Mouse (Mus musculus): Measurements from ENCODE around the gene Gm15127.
"Not testable (repeated sequence)": the region's sequence is repeated elsewhere in the genome, so short reads cannot be mapped to it uniquely, and the experiment has no call there.

The Gm15127 gene

DNA sequence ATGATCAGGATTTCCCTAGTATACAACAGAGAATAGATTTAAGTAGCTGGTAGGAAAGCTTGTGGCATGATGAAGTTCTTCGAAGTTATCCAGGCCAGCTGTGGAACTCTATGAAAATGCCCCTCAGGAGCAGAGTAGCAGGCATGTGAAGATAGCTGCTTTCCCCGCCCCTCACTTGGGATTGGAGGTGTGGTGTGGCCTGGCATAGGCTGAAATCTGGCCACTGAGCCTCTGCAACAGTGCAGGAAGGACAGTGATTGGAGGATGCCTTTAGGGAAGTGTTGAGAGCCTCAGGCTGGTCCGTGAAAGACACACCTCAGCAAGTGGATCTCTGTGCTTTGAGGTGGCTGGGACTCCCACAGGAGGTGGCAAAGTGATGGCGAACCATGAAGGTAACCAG lies at the start of gene Gm15127:
Gene Gm15127 (plus strand): TSS at position 301 of the 400 bp plus-strand sequence.
- not testable (repeated sequence) for DNase-seq (ENCODE audit: low spot score in 2 of 2)

DNA sequence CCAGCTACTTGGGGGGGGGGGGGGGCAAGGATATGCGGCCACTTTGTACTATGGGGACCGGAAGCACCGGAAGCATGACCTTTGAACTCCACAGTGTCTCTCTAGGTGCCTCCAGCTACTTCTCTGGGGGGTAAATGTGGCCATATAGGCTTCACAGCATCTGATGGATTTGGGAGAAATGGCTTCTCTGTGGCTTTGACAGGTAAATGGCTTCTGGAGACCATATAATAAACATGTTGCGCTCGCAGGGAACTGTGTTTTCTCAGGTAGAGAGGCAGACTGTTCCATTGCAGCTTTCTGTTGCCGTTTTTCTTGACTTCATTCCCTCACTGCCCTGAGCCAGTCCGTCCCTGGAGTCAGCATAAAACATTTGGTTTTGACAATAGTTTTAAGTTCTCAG lies 48.3 kb upstream of the Gm15127 start, which contains the start of gene Gm8334:
Gene Gm8334 (minus strand): TSS at position 101 of the 400 bp plus-strand sequence.
- DNase-seq (ENCODE audit: low spot score in 2 of 2): not testable (repeated sequence)

DNA sequence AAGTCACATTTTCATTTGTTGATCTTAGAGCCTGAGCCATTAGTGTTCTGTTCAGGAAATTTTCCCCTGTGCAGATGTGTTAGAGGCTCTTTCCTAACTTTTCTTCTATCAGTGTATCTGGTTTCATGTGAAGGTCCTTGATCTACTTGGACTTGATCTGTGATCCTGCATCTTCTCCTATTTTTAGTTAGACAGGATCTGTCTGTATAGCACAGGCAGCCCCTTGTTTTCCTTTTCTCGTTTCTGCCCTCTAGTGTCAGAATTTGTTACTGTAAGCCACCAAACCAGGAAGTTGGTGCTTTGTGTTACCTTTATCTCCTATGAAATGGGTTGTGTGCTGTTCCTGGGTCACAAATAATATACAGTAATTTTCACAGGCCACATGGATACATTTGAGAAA lies 12.9 kb downstream of the Gm15127 start:
- not testable (repeated sequence) for DNase-seq (ENCODE audit: low spot score in 2 of 2)

Measured in frontal cortex, postnatal 36 days (tissue).